Mouse (Mus musculus) neural tube, embryonic 11.5 days (tissue): Measurements from ENCODE around the gene Ropn1. TPM values are rescaled to one million over a fixed set of nuclear protein-coding genes. Genes with fewer than 3 reads are reported as not detected.
"Not testable (repeated sequence)": the region's sequence is repeated elsewhere in the genome, so short reads cannot be mapped to it uniquely, and the experiment has no call there.

Experiments used
- ATAC-seq: fragments of 200-750 bp; cut with Nextera tagmentation; 2 replicates; pipeline ENCODE4 v1.8.0; 2017; ENCODE audit warnings: moderate number of reproducible peaks, mild to moderate bottlenecking, moderate TSS enrichment, moderate library complexity; ENCODE audit not compliant: insufficient read depth, low FRiP score, low TSS enrichment
- DNase-seq: peaks from one replicate; pipeline ENCODE4 v3.0.0-alpha.2; 2015; ENCODE audit warnings: low spot score
- H3K27ac ChIP-seq: fragments of 300-500 bp; sonication (generic); 2 replicates; pipeline ENCODE4 v1.5.1; 2014; ENCODE audit warnings: low read depth, mild to moderate bottlenecking, low read length
- H3K27me3 ChIP-seq: fragments of 300-500 bp; sonication (generic); 2 replicates; pipeline ENCODE4 v1.6.1; 2014; ENCODE audit warnings: mild to moderate bottlenecking, low read length, mixed read lengths; ENCODE audit not compliant: control insufficient read depth, insufficient read depth
- H3K36me3 ChIP-seq: fragments of 300-500 bp; sonication (generic); 2 replicates; pipeline ENCODE4 v1.6.1; 2014; ENCODE audit warnings: mild to moderate bottlenecking, low read length, moderate library complexity, mixed read lengths; ENCODE audit not compliant: control insufficient read depth, insufficient read depth
- H3K4me1 ChIP-seq: fragments of 300-500 bp; sonication (generic); 2 replicates; pipeline ENCODE4 v1.6.1; 2014; ENCODE audit warnings: low read length, mixed read lengths; ENCODE audit not compliant: control insufficient read depth, insufficient read depth
- H3K4me2 ChIP-seq: fragments of 300-500 bp; sonication (generic); 2 replicates; pipeline ENCODE4 v1.6.1; 2014; ENCODE audit warnings: low read depth, mild to moderate bottlenecking, moderate library complexity
- H3K4me3 ChIP-seq: fragments of 300-500 bp; sonication (generic); 2 replicates; pipeline ENCODE4 v1.5.1; 2014; ENCODE audit warnings: low read depth, low read length
- H3K9ac ChIP-seq: fragments of 300-500 bp; sonication (generic); 2 replicates; pipeline ENCODE4 v1.6.1; 2014; ENCODE audit warnings: mild to moderate bottlenecking, low read length
- H3K9me3 ChIP-seq: fragments of 300-500 bp; sonication (generic); 2 replicates; pipeline ENCODE4 v1.6.1; 2016; ENCODE audit warnings: low read length; ENCODE audit not compliant: control insufficient read depth
- WGBS: fragments of 180-500 bp; shearing (Covaris S2); extraction: QIAGEN DNeasy Blood & Tissue Kit; methylation state at CpG from one replicate; pipeline ENCODE4 v1.1.7; 2014; 5-methylcytosine and 5-hydroxymethylcytosine counted together
- polyA plus RNA-seq: library from polyadenylated mRNA; unstranded; fragments of >200 nt; fragmentation: Nextera tagmentation; extraction: Ambion mirVana; gene quantifications from 2 replicates; pipeline ENCODE4 v1.2.1, GENCODE M21; 2014

Ropn1 gene
- polyA plus RNA-seq, 1 experiment from 2014 or later = not detected

DNA sequence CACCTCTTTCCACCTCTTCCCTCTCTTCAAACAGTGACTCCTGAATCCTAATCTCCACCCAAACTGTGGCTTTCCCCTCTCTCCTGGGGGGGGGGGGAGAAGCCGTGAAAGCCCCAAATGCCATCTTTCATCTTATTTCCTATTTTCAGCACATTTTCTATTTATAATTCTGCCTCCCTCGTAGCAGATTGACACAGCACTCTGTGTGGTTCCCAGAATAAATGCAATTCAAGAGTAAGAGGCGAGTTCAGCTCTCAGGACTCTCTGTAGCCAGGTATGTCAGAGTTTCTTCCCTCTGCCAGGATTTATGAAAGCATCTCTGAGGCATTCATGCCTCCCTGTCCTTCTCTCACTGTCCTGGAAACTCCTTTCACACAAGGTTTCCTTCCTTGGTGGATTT, 14.2 kb upstream of the Ropn1 start:
- no peak overlapping the region for H3K9ac ChIP-seq
- H3K27me3 ChIP-seq = no peaks in the 10 kb centered on the region
- no peak overlapping the region for H3K4me3 ChIP-seq
- 81% methylated on average over 3 of the region's 3 CpGs for WGBS
- H3K4me1 ChIP-seq = no peaks in the 10 kb centered on the region
- no peak overlapping the region for H3K27ac ChIP-seq
- no peaks in the 10 kb centered on the region for H3K36me3 ChIP-seq
- no peaks in the 10 kb centered on the region for H3K9me3 ChIP-seq
- DNase-seq (no peak), ATAC-seq (no peak)
- H3K4me2 ChIP-seq = no peak overlapping the region

DNA sequence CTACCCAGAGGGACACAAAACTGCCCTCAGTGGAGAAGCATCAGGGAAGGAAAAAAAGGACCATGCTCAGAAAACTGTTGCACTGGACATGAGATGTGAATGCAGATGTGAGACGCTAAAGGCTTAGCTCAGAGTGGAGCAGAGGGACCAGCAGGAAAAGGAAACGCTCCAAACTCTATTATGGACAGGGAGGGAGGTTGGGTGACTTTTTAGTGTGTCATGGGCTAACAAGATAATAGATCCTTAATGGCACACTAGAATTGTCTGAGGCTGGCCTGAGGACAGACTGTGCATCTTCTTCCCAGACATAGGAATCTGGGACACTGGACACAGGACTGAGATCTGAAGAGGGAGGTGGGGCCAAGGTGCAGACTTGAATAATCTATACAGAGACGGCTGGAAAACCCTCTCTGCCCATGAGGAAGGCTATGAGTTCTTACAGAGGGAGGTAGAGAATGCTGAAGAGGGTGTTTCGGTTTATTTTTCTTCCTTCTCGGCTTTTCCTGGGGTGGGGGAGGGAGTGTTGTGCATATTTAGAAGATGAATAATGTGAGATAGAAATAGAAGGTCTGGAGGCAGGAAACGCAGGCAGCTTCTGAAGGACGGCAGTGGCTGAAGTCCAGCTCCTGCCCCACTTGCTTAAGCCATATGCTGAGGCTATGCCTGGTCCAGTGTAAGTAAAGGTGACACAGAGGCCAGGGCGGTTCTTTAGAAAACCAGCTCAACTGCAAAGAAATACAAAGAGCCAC, 6.0 kb upstream of the Ropn1 start:
- Histone ChIP-seq H3K4me2 (no peak overlapping the region), H3K9me3 (no peaks in the 10 kb centered on the region), H3K27ac (no peak overlapping the region), H3K4me3 (no peak overlapping the region), H3K4me1 (no peaks in the 10 kb centered on the region), H3K27me3 (no peaks in the 10 kb centered on the region), H3K36me3 (no peaks in the 10 kb centered on the region), H3K9ac (no peak overlapping the region)
- 73% methylated on average over 8 of the region's 8 CpGs for WGBS
- DNase-seq = no peak
- no peak for ATAC-seq

DNA sequence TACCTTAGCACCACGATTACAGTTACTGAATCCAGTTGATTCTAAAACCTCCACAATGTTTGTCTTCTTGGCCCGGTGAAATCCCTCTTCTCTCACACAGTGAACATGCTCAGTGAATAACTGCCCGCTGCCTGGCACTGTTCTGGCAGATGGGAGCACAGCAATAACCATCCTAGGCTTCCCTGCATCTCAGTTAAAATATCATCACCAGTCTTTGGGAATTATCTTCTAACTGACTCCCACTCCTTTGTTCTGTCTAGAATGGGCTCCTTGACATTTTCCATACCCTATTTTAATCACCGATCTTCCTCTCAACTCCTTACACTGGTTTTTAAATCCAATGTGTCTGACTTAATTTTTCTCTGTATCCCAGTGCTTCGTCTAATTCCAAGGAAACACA, 3.3 kb downstream of the Ropn1 start:
- DNase-seq (no peak), ATAC-seq (no peak)
- Histone ChIP-seq H3K4me1 (no peaks in the 10 kb centered on the region; the same call in 1 of the 2 replicates), H3K4me2 (no peak overlapping the region), H3K27ac (no peak overlapping the region), H3K27me3 (no peaks in the 10 kb centered on the region), H3K9ac (no peak overlapping the region), H3K36me3 (no peaks in the 10 kb centered on the region), H3K9me3 (no peaks in the 10 kb centered on the region), H3K4me3 (no peak overlapping the region)
- 89% methylated on average over 5 of the region's 5 CpGs for WGBS

DNA sequence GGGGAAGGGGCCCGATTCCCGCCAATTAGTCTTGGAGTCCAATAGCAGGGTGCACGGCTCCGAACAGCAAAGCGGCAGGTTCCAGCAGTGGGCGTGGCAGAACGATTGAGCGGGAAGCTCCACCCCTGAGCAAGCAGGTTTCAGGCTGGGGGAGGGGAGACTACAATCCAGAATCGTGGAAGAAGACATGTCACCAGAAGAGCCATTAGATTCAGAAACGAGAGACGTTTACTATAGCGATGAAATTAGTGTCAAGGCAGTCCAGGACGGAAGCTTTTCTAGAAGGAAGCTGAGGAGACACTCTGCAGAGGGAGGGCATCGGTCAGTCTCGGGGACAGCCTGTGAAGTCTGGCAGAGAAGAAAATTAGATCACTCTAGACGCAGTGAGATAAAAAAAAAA, 7.8 kb downstream of the Ropn1 start:
- DNase-seq, H3K4me1 ChIP-seq, H3K9me3 ChIP-seq, H3K27me3 ChIP-seq, ATAC-seq, H3K9ac ChIP-seq, H3K27ac ChIP-seq, H3K36me3 ChIP-seq: not testable (repeated sequence)
- WGBS = 3% methylated on average over 16 of the region's 16 CpGs
- Histone ChIP-seq H3K4me3 (peak overlapping the region; percentile 15; the same call in 1 of the 2 replicates), H3K4me2 (peak overlapping the region; percentile 45)

DNA sequence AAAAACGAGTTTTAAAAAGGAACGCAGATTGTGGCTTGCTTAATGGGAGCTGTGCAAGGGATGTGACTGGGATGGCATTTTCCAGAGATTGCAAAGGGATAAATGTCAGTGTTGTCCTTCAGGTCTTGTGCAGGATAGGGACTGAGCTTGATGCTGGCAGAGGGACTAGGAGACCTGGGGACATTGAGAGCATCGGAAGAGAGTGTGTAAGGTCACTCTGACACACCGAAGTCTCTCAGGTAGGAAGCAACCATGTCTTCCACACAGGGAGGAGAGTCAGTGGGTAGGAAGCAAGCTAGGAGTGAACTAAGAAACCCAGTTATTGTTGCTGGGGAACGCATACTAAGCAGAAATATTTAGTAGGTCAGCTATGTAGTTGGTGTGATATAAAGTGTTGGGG, 8.3 kb downstream of the Ropn1 start:
- Histone ChIP-seq H3K36me3 (no peaks in the 10 kb centered on the region), H3K4me3 (peak overlapping the region; percentile 15; the same call in 1 of the 2 replicates), H3K27me3 (no peaks in the 10 kb centered on the region), H3K27ac (no peak overlapping the region), H3K4me2 (peak overlapping the region; percentile 45), H3K9ac (no peak overlapping the region), H3K9me3 (no peaks in the 10 kb centered on the region), H3K4me1 (no peaks in the 10 kb centered on the region; the same call in 1 of the 2 replicates)
- WGBS = 28% methylated on average over 5 of the region's 5 CpGs
- DNase-seq (no peak), ATAC-seq (no peak)

DNA sequence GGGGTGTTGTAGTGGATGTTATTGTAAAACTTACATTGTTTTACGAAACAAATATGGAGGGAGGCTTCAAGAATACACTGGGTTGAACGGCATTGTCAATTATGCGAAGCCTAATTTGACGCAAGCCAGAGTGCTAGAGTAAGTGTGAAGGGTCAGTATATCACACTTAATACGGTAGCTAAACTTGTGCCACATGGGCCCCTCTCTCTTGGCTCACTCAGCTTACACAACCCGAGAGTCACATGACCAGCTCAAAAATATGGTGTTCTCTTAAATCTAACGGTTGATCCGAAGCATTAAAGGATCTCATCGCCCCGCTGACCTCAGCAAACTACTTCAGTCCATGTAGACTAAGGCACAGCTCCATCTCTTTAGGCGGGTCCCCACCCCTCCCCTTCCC, 8.7 kb downstream of the Ropn1 start:
- no peak overlapping the region for H3K4me3 ChIP-seq
- DNase-seq = peak; percentile 14
- H3K4me1 ChIP-seq = no peaks in the 10 kb centered on the region; the same call in 1 of the 2 replicates

DNA sequence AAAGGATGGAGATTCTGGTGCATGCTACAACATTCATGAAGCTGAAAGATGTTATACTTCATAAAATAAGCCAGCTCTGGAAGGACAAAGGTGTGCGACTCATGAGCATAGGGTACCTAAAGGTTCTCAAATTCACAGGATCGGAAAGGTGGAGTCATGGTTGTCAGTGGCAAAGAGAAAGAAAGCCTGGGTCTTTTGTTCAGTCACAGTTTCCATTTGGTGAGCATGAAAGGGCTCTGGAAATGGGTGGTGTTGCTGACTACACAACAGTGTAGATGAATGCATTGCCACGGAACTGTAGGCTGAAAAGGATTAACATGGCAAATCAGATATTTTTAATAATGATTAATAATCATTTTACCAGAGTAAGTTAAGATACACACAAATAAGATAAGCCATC, 14.8 kb downstream of the Ropn1 start:
- Histone ChIP-seq H3K27ac (no peak overlapping the region), H3K27me3 (0 out of 2 replicates have a peak, but pooled peaks cover 3% of the 10 kb centered on the region), H3K9ac (no peak overlapping the region), H3K4me3 (no peak overlapping the region), H3K9me3 (no peaks in the 10 kb centered on the region), H3K4me2 (no peak overlapping the region), H3K36me3 (no peaks in the 10 kb centered on the region), H3K4me1 (no peaks in the 10 kb centered on the region)
- DNase-seq = no peak
- ATAC-seq = no peak
- WGBS = 78% methylated on average over 3 of the region's 3 CpGs

More for the DNA sequence above, 8.7 kb downstream of the Ropn1 start:
- H3K27ac ChIP-seq = no peak overlapping the region
- no peaks in the 10 kb centered on the region for H3K36me3 ChIP-seq
- 37% methylated on average over 11 of the region's 11 CpGs for WGBS
- ATAC-seq = no peak
- no peak overlapping the region for H3K9ac ChIP-seq
- H3K4me2 ChIP-seq = peak overlapping the region; percentile 45
- no peaks in the 10 kb centered on the region for H3K9me3 ChIP-seq
- no peaks in the 10 kb centered on the region for H3K27me3 ChIP-seq

DNA sequence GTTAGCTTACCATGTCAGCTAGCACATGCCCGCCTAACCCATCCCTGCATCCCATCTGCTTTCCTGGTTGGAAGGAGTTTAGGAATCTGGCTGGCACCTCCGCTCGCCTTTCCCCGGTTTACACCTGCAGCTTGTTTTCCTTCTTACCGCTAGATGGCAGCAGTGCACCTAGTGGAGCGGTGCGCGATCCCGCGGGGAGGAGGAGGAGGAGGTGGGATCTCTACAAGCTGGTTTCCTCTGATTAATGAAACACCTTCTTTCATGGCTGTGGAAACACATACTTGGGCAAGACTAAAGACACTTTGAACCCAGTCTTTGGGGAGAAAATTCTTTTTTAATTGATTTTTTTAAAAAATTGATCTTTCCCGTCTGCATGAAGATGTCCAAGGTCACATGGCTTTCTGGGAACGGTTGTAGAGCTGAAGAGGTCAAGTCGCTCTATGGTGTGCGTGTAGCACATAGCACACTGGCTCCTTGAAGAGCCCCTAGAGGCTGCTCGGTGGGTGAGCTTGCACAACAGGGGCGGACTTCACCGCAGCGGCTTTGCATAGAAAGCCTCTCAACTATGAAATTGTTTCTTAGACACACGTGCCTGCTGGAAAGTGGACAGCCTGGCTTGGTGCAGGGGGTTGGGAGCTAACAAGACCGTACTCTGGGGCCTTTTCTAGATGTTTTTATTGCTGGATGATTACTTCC, 17.5 kb downstream of the Ropn1 start:
- no peak overlapping the region for H3K9ac ChIP-seq
- H3K4me3 ChIP-seq = no peak overlapping the region
- no peak overlapping the region for H3K4me2 ChIP-seq
- H3K9me3 ChIP-seq = no peaks in the 10 kb centered on the region
- H3K36me3 ChIP-seq = no peaks in the 10 kb centered on the region
- ATAC-seq = no peak; the same call in 1 of the 2 replicates
- no peak overlapping the region for H3K27ac ChIP-seq
- 7% methylated on average over 20 of the region's 20 CpGs for WGBS
- DNase-seq = peak; percentile 73
- no peaks in the 10 kb centered on the region for H3K4me1 ChIP-seq
- H3K27me3 ChIP-seq = 0 out of 2 replicates have a peak, but pooled peaks cover 3% of the 10 kb centered on the region

DNA sequence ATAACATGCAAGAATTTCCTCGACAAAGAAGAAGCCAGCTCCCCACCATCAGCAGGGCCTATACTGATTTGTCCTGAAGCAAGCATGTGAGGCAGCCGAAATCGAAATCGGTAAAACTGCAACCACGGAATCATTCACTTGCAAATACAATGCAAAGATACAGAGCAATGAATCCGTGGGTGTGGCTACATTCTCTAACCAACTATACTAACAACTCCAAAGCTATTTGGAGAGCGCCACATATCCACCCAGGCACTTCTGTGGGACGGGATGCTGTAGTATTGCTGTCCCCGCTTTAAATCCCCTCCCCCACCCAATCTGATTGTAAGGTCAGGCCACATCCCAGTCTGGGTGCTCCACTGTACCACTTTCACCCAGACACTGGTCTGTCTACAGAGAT, 18.6 kb downstream of the Ropn1 start:
- H3K4me1 ChIP-seq = no peaks in the 10 kb centered on the region
- H3K4me3 ChIP-seq = no peak overlapping the region
- no peaks in the 10 kb centered on the region for H3K9me3 ChIP-seq
- ATAC-seq (no peak), DNase-seq (no peak)
- WGBS = 71% methylated on average over 9 of the region's 9 CpGs
- H3K4me2 ChIP-seq = no peak overlapping the region
- H3K27me3 ChIP-seq = 0 out of 2 replicates have a peak, but pooled peaks cover 3% of the 10 kb centered on the region
- H3K9ac ChIP-seq = no peak overlapping the region
- no peak overlapping the region for H3K27ac ChIP-seq
- H3K36me3 ChIP-seq = no peaks in the 10 kb centered on the region
